Mouse (Mus musculus) erythroblast, embryonic 14.5 days (primary cell): Measurements from ENCODE around the gene Nectin1.

Source experiments
- GATA1 ChIP-seq: IDR thresholded peaks from 2 replicates; pipeline ENCODE4 v1.6.1; 2012; ENCODE audit warnings: low read length, inconsistent platforms, mixed read lengths
- TAL1 ChIP-seq: IDR thresholded peaks from 3 replicates; pipeline ENCODE4 v1.6.1; 2012; ENCODE audit warnings: low read length, inconsistent platforms, mixed read lengths

- TF ChIP-seq TAL1 (no peak), GATA1 (no peak)
Measured at GRCm38 (mm10) chr9:43731880-43732279, 11.9 kb upstream of the Nectin1 start.
